Mouse (Mus musculus): ENCODE measurements around the gene Usp12. TPM values are rescaled to one million over a fixed set of nuclear protein-coding genes. Genes with fewer than 3 reads are reported as not detected.

Gene Usp12
- polyA plus RNA-seq (2014; fragmentation: Illumina TruSeq; extraction: RNeasy Lipid Tissue Mini Kit (QIAGEN cat#74804); ENCODE audit: low read depth, low replicate concordance) = 111 TPM

GRCm38 (mm10) chr5:146794853-146795252 lies at the start of gene Usp12:
Usp12 (minus strand) TSS chr5:146795006.

GRCm38 (mm10) chr5:146832769-146833448 lies 38.1 kb upstream of the Usp12 start, which contains the start of gene Rpl21:
Rpl21 (plus strand) TSS chr5:146832890.

Other genes starting within 250 kb of the Usp12 start
- not detected for gene Gm3415, start 238.9 kb downstream of the Usp12 start, polyA plus RNA-seq (2014; fragmentation: Illumina TruSeq; extraction: RNeasy Lipid Tissue Mini Kit (QIAGEN cat#74804); ENCODE audit: low read depth, low replicate concordance)
- gene Gpr12, start 209.8 kb downstream of the Usp12 start, polyA plus RNA-seq (2014; fragmentation: Illumina TruSeq; extraction: RNeasy Lipid Tissue Mini Kit (QIAGEN cat#74804); ENCODE audit: low read depth, low replicate concordance) = not detected
- gene Rpl21, start 37.9 kb upstream of the Usp12 start, polyA plus RNA-seq (2014; fragmentation: Illumina TruSeq; extraction: RNeasy Lipid Tissue Mini Kit (QIAGEN cat#74804); ENCODE audit: low read depth, low replicate concordance) = 364 TPM
- gene Rasl11a, start 50.1 kb upstream of the Usp12 start, polyA plus RNA-seq (2014; fragmentation: Illumina TruSeq; extraction: RNeasy Lipid Tissue Mini Kit (QIAGEN cat#74804); ENCODE audit: low read depth, low replicate concordance) = 0.41 TPM
- 23.6 TPM for gene Gtf3a, start 153.7 kb upstream of the Usp12 start, polyA plus RNA-seq (2014; fragmentation: Illumina TruSeq; extraction: RNeasy Lipid Tissue Mini Kit (QIAGEN cat#74804); ENCODE audit: low read depth, low replicate concordance)
- gene Mtif3, start 168.8 kb upstream of the Usp12 start, polyA plus RNA-seq (2014; fragmentation: Illumina TruSeq; extraction: RNeasy Lipid Tissue Mini Kit (QIAGEN cat#74804); ENCODE audit: low read depth, low replicate concordance) = 34.4 TPM

Measured in sigmoid colon, adult 10 weeks (tissue).